Mouse (Mus musculus) spleen, adult 2 months (tissue): Measurements from ENCODE around the gene CT030661.1.
"Not testable (repeated sequence)": the region's sequence is repeated elsewhere in the genome, so short reads cannot be mapped to it uniquely, and the experiment has no call there.

Source experiments
- CTCF ChIP-seq: fragments of 200-500 bp; IDR thresholded peaks from 2 replicates; pipeline ENCODE4 v1.5.1; 2011; ENCODE audit warnings: mild to moderate bottlenecking, inconsistent platforms; ENCODE audit not compliant: insufficient read depth, insufficient read length, insufficient replicate concordance; ENCODE audit errors: extremely low read depth
- POLR2A ChIP-seq: fragments of 200-500 bp; IDR thresholded peaks from 2 replicates; pipeline ENCODE4 v1.6.1; 2011; ENCODE audit warnings: low read depth, low read length, inconsistent platforms

- not testable (repeated sequence) for TF ChIP-seq POLR2A, CTCF
Observed at GRCm38 (mm10) chr17:22361101-22361781, 46.6 kb upstream of the CT030661.1 start, which contains the start of the genes Zfp944 and Zfp758.
